Mouse (Mus musculus): ENCODE results near the gene Rufy4. TPM values are rescaled to one million over a fixed set of nuclear protein-coding genes. Genes with fewer than 3 reads are reported as not detected.
A peak's percentile ranks its signal among the peaks of the same experiment; 100 is the strongest.

The Rufy4 gene
- polyA plus RNA-seq (2015; fragmentation: Nextera tagmentation; extraction: Ambion mirVana), result 0.42 and 0.43 TPM in 2 replicates

DNA sequence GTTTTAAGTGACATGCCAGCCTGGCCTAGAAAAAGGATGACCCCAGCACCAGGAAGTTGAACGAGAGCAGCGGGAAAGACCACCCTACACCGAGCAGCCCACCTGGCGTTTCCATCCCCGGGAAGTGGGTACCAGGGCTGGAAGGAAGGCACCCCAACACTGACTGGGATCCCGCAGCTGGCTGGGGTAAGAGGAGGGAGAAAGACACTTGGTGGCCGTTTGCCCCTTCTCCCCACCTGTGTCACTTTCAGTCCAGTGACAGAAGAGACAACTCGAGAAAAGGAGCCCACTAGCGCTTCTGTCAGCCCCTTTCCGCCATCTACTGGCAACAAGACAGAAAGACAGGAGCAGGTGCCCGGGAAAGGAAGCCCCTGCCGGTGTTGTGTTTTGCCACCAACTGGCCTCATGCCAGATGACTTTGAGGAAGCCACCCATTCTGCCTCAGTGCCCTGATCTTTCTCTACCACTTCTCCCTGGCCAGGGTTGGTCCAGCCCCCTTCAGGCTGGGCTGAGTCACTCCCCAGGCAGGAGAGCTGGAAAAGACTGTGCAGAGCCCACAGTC lies at the start of gene Rufy4:
Rufy4 (plus strand) TSS at position 551 of the 562 bp plus-strand sequence.
- H3K27me3 ChIP-seq (replicated peaks; ENCODE audit: insufficient read depth, low read length), result no peaks in the 10 kb centered on the region
- H3K4me3 ChIP-seq (ENCODE audit: low read depth, low read length), result peak within 1 kb of the TSS; percentile 53
- TF ChIP-seq CTCF (IDR thresholded peaks at IDR 0.05) (peak; percentile 86), EP300 (IDR thresholded peaks at IDR 0.05) (no peak)
- ATAC-seq (peak; percentile 34), DNase-seq (ENCODE audit: low spot score) (peak; percentile 87)
- H3K4me1 ChIP-seq (ENCODE audit: insufficient read depth, low read depth, low read length), result peaks cover 7% of the 10 kb centered on the region; the same call in 1 of the 2 replicates
- H3K4me2 ChIP-seq (replicated peaks; ENCODE audit: low read depth, low read length), result peak within 1 kb of the TSS; percentile 85
- H3K27ac ChIP-seq (ENCODE audit: low read length), result no peak within 1 kb of the TSS
- H3K36me3 ChIP-seq (ENCODE audit: insufficient read depth, low read length), result no peaks in the 10 kb centered on the region
- no peaks in the 10 kb centered on the region for H3K9me3 ChIP-seq (ENCODE audit: low read length)
- WGBS, result 1% methylated on average over 12 of the region's 12 CpGs
- peak within 1 kb of the TSS; percentile 32 for H3K9ac ChIP-seq (replicated peaks; ENCODE audit: low read depth)

- peak; percentile 65 for DNase-seq (ENCODE audit: low spot score)
- Histone ChIP-seq H3K9ac (replicated peaks; ENCODE audit: low read depth) (no peak overlapping the region), H3K9me3 (ENCODE audit: low read length) (no peaks in the 10 kb centered on the region), H3K4me3 (ENCODE audit: low read depth, low read length) (no peak overlapping the region), H3K4me2 (replicated peaks; ENCODE audit: low read depth, low read length) (no peak overlapping the region), H3K27me3 (replicated peaks; ENCODE audit: insufficient read depth, low read length) (no peaks in the 10 kb centered on the region), H3K36me3 (ENCODE audit: insufficient read depth, low read length) (no peaks in the 10 kb centered on the region), H3K27ac (ENCODE audit: low read length) (peak overlapping the region; percentile 20; the same call in 1 of the 2 replicates), H3K4me1 (ENCODE audit: insufficient read depth, low read depth, low read length) (peaks cover 5% of the 10 kb centered on the region; the same call in 1 of the 2 replicates)
- 65% methylated on average over 4 of the region's 4 CpGs for WGBS
- TF ChIP-seq CTCF (IDR thresholded peaks at IDR 0.05), result no peak
- TF ChIP-seq EP300 (IDR thresholded peaks at IDR 0.05), result peak; percentile 80
- ATAC-seq, result peak; percentile 81
These were observed 49.1 kb upstream of the Rufy4 start for GRCm38 (mm10) chr1:74076230-74076629.

DNA sequence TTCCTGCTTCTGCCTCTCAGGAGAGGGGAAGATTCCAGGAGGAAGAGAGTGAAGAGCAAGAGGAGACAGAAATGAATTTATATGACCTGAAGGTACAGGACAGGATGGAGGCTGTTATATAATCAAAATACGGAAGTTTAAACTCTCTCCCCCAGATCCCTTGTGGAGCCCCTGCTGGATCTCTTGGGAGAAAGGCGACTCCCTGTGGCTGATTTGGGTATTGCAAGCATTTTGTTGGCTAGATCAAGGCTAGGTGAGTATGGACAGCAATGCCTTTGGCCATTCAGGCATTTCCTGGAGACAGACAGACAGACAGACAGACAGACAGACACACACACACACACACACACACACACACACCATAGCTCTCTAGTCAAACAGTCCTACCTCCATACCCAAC lies 48.0 kb upstream of the Rufy4 start:
- DNase-seq (ENCODE audit: low spot score), result peak; percentile 85
- no peaks in the 10 kb centered on the region for H3K27me3 ChIP-seq (replicated peaks; ENCODE audit: insufficient read depth, low read length)
- H3K4me2 ChIP-seq (replicated peaks; ENCODE audit: low read depth, low read length), result no peak overlapping the region
- no peaks in the 10 kb centered on the region for H3K36me3 ChIP-seq (ENCODE audit: insufficient read depth, low read length)
- H3K4me3 ChIP-seq (ENCODE audit: low read depth, low read length), result no peak overlapping the region
- peak; percentile 69; the same call in 1 of the 2 replicates for TF ChIP-seq EP300 (IDR thresholded peaks at IDR 0.05)
- TF ChIP-seq CTCF (IDR thresholded peaks at IDR 0.05), result peak; percentile 94
- H3K4me1 ChIP-seq (ENCODE audit: insufficient read depth, low read depth, low read length), result peaks cover 9% of the 10 kb centered on the region; the same call in 1 of the 2 replicates
- no peaks in the 10 kb centered on the region for H3K9me3 ChIP-seq (ENCODE audit: low read length)
- H3K27ac ChIP-seq (ENCODE audit: low read length), result no peak overlapping the region
- ATAC-seq, result peak; percentile 34
- WGBS, result 2% methylated on average over 2 of the region's 2 CpGs
- no peak overlapping the region for H3K9ac ChIP-seq (replicated peaks; ENCODE audit: low read depth)

DNA sequence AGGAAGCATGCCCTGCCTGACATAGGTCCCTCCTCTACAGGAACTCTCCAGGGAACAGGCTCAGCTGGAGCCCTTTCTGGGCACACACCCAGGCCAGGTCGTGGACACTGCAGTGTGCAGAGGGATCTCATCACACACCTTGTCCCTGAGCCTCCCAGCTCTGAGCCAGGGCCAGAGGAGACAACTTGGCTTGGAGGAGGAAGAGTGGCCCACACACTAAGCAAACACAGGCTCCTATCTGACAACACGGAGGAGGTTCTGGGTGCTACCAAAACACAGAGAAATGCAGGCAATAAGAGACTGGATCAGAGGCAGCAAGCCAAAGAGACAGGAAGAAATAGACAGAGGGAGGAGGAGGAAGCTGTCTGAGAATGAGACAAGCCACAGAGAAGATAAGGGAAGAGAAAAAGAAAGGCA lies 43.8 kb upstream of the Rufy4 start:
- H3K36me3 ChIP-seq (ENCODE audit: insufficient read depth, low read length), result no peaks in the 10 kb centered on the region
- no peak overlapping the region for H3K4me3 ChIP-seq (ENCODE audit: low read depth, low read length)
- peak overlapping the region; percentile 60; the same call in 1 of the 2 replicates for H3K27ac ChIP-seq (ENCODE audit: low read length)
- no peaks in the 10 kb centered on the region for H3K9me3 ChIP-seq (ENCODE audit: low read length)
- TF ChIP-seq EP300 (IDR thresholded peaks at IDR 0.05), result no peak
- TF ChIP-seq CTCF (IDR thresholded peaks at IDR 0.05), result no peak
- peak; percentile 47 for DNase-seq (ENCODE audit: low spot score)
- no peaks in the 10 kb centered on the region for H3K27me3 ChIP-seq (replicated peaks; ENCODE audit: insufficient read depth, low read length)
- H3K9ac ChIP-seq (replicated peaks; ENCODE audit: low read depth), result no peak overlapping the region
- peak; percentile 18; the same call in 1 of the 2 replicates for ATAC-seq
- no peak overlapping the region for H3K4me2 ChIP-seq (replicated peaks; ENCODE audit: low read depth, low read length)
- WGBS, result 3% methylated on average over 2 of the region's 2 CpGs
- H3K4me1 ChIP-seq (ENCODE audit: insufficient read depth, low read depth, low read length), result peaks cover 15% of the 10 kb centered on the region

DNA sequence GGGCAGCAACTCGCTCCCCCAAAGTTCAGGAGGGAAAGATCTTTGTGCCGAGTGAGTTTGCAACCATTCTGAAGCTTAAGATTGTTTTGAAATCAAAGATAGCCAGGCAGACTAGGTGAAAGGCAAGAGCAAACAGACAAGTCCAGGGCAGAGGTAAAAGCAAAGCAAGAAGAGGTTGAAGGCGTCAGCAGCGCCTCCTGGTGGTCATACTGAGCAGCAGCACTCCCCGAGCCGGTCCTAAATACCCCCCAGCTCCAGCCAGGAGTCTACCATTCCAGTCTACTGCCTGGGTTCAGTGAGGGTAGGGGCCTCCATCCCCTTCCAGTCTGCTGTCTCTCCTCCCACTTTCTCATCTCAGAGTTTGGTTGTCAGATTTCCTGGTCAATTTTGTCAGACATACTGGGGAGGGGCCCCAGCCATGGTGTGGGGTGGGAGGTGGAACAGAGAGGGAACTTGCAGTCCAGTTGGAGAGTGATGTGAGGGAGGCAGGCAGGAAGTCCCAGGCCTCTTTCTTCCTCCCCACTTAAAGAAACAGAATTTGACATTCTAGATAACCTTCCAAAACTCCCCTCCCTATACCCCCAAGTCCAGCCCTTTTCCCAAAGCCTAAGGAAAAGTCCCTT lies 42.4 kb upstream of the Rufy4 start:
- TF ChIP-seq EP300 (IDR thresholded peaks at IDR 0.05) (peak; percentile 12; the same call in 1 of the 2 replicates), CTCF (IDR thresholded peaks at IDR 0.05) (peak; percentile 93)
- H3K27ac ChIP-seq (ENCODE audit: low read length), result peak overlapping the region; percentile 60; the same call in 1 of the 2 replicates
- H3K4me1 ChIP-seq (ENCODE audit: insufficient read depth, low read depth, low read length), result peaks cover 15% of the 10 kb centered on the region
- H3K9ac ChIP-seq (replicated peaks; ENCODE audit: low read depth), result no peak overlapping the region
- H3K9me3 ChIP-seq (ENCODE audit: low read length), result no peaks in the 10 kb centered on the region
- no peak overlapping the region for H3K4me3 ChIP-seq (ENCODE audit: low read depth, low read length)
- peak; percentile 54 for ATAC-seq
- 13% methylated on average over 6 of the region's 6 CpGs for WGBS
- H3K27me3 ChIP-seq (replicated peaks; ENCODE audit: insufficient read depth, low read length), result no peaks in the 10 kb centered on the region
- peak; percentile 84 for DNase-seq (ENCODE audit: low spot score)
- H3K4me2 ChIP-seq (replicated peaks; ENCODE audit: low read depth, low read length), result no peak overlapping the region
- no peaks in the 10 kb centered on the region for H3K36me3 ChIP-seq (ENCODE audit: insufficient read depth, low read length)

DNA sequence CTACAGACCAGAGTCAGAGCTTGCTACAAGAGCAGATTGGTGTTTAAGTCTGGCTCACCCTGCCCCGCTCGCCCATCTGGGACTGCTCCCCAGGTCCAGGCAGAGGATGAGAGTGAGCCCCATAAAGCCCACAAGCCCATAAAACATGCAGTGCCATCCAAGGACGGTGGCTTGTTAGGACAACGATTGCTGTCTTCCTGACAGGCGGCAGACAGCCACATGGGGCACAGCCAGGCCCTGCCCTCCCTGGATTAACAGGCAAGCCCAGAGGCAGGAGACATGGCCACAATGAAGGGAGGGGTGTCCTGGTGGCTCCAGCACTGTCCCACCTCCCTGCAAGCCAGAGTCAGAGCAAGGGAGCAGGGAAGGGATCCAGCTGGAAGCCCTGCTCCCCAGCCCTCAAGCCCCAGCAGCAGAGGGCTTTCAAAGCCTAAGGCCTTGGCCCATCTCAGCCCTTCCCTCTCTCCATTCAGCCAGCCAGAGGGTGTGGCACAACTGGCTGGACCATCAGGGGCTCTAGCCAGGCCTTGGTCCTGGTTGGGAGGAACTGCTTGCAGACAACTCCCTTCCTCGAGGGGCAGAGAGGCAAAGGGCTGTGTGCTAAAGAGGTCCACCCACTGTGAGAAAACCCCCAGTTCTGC lies 41.2 kb upstream of the Rufy4 start:
- Histone ChIP-seq H3K9me3 (ENCODE audit: low read length) (no peaks in the 10 kb centered on the region), H3K4me1 (ENCODE audit: insufficient read depth, low read depth, low read length) (peaks cover 15% of the 10 kb centered on the region), H3K9ac (replicated peaks; ENCODE audit: low read depth) (no peak overlapping the region)

More for the DNA sequence above, 41.2 kb upstream of the Rufy4 start:
- H3K27me3 ChIP-seq (replicated peaks; ENCODE audit: insufficient read depth, low read length), result no peaks in the 10 kb centered on the region
- ATAC-seq (peak; percentile 59), DNase-seq (ENCODE audit: low spot score) (peak; percentile 53)
- no peaks in the 10 kb centered on the region for H3K36me3 ChIP-seq (ENCODE audit: insufficient read depth, low read length)
- TF ChIP-seq CTCF (IDR thresholded peaks at IDR 0.05), result no peak
- no peak for TF ChIP-seq EP300 (IDR thresholded peaks at IDR 0.05)
- 53% methylated on average over 4 of the region's 6 CpGs for WGBS
- no peak overlapping the region for H3K4me2 ChIP-seq (replicated peaks; ENCODE audit: low read depth, low read length)
- H3K4me3 ChIP-seq (ENCODE audit: low read depth, low read length), result no peak overlapping the region
- H3K27ac ChIP-seq (ENCODE audit: low read length), result peak overlapping the region; percentile 69; the same call in 1 of the 2 replicates
